Mouse (Mus musculus): ENCODE measurements at regions not wholly inside any gene's neighbourhood (a gene's known extent, or its start where the extent isn't known, plus 50 kb on each side); places are given as distances from the start of the nearest gene placed in this dataset.

GRCm38 (mm10) chr2:114812141-114812902 is 157.6 kb upstream of the Dph6 start:
- no peak for ATAC-seq (ENCODE audit: insufficient read depth, low FRiP score)
- no peaks in the 10 kb centered on the region for H3K27me3 ChIP-seq (ENCODE audit: control insufficient read depth, insufficient read depth, low read length)
- no peaks in the 10 kb centered on the region for H3K36me3 ChIP-seq (ENCODE audit: control insufficient read depth, insufficient read depth, low read length)
- H3K9ac ChIP-seq (ENCODE audit: low read length), result no peak overlapping the region
- H3K27ac ChIP-seq (ENCODE audit: low read length), result no peak overlapping the region
- no peaks in the 10 kb centered on the region for H3K9me3 ChIP-seq (replicated peaks; ENCODE audit: control insufficient read depth, low read length)
- H3K4me2 ChIP-seq (ENCODE audit: low read depth, low read length), result no peak overlapping the region
- no peaks in the 10 kb centered on the region for H3K4me1 ChIP-seq (ENCODE audit: control insufficient read depth, insufficient read depth, low read length)
- WGBS, result 53% methylated on average over 11 of the region's 11 CpGs
- H3K4me3 ChIP-seq (replicated peaks; ENCODE audit: low read length), result no peak overlapping the region

- Histone ChIP-seq H3K9me3 (replicated peaks; ENCODE audit: control insufficient read depth, low read length) (no peaks in the 10 kb centered on the region), H3K36me3 (ENCODE audit: control insufficient read depth, insufficient read depth, low read length) (no peaks in the 10 kb centered on the region), H3K4me2 (ENCODE audit: low read depth, low read length) (no peak overlapping the region), H3K27ac (ENCODE audit: low read length) (no peak overlapping the region), H3K4me1 (ENCODE audit: control insufficient read depth, insufficient read depth, low read length) (no peaks in the 10 kb centered on the region), H3K4me3 (replicated peaks; ENCODE audit: low read length) (no peak overlapping the region), H3K27me3 (ENCODE audit: control insufficient read depth, insufficient read depth, low read length) (no peaks in the 10 kb centered on the region), H3K9ac (ENCODE audit: low read length) (no peak overlapping the region)
- 49% methylated on average over 3 of the region's 3 CpGs for WGBS
- no peak for ATAC-seq (ENCODE audit: insufficient read depth, low FRiP score)
Measured at GRCm38 (mm10) chr2:114812903-114813290, 158.1 kb upstream of the Dph6 start.

- WGBS, result 53% methylated on average over 3 of the region's 3 CpGs
- Histone ChIP-seq H3K4me1 (ENCODE audit: control insufficient read depth, insufficient read depth, low read length) (no peaks in the 10 kb centered on the region), H3K4me2 (ENCODE audit: low read depth, low read length) (no peak overlapping the region), H3K27me3 (ENCODE audit: control insufficient read depth, insufficient read depth, low read length) (no peaks in the 10 kb centered on the region), H3K4me3 (replicated peaks; ENCODE audit: low read length) (no peak overlapping the region), H3K36me3 (ENCODE audit: control insufficient read depth, insufficient read depth, low read length) (no peaks in the 10 kb centered on the region), H3K9ac (ENCODE audit: low read length) (no peak overlapping the region), H3K9me3 (replicated peaks; ENCODE audit: control insufficient read depth, low read length) (no peaks in the 10 kb centered on the region), H3K27ac (ENCODE audit: low read length) (no peak overlapping the region)
- ATAC-seq (ENCODE audit: insufficient read depth, low FRiP score), result no peak
Measured at GRCm38 (mm10) chr2:114822657-114823056, 167.9 kb upstream of the Dph6 start.

GRCm38 (mm10) chr2:114828192-114828591 is 173.4 kb upstream of the Dph6 start:
- Histone ChIP-seq H3K9ac (ENCODE audit: low read length) (no peak overlapping the region), H3K4me3 (replicated peaks; ENCODE audit: low read length) (no peak overlapping the region), H3K27ac (ENCODE audit: low read length) (no peak overlapping the region), H3K9me3 (replicated peaks; ENCODE audit: control insufficient read depth, low read length) (no peaks in the 10 kb centered on the region), H3K36me3 (ENCODE audit: control insufficient read depth, insufficient read depth, low read length) (no peaks in the 10 kb centered on the region), H3K27me3 (ENCODE audit: control insufficient read depth, insufficient read depth, low read length) (no peaks in the 10 kb centered on the region), H3K4me1 (ENCODE audit: control insufficient read depth, insufficient read depth, low read length) (no peaks in the 10 kb centered on the region), H3K4me2 (ENCODE audit: low read depth, low read length) (no peak overlapping the region)
- no peak for ATAC-seq (ENCODE audit: insufficient read depth, low FRiP score)
- 81% methylated on average over 6 of the region's 6 CpGs for WGBS

- WGBS, result 7% methylated on average over 2 of the region's 2 CpGs
- 0 out of 2 replicates have a peak, but pooled peaks cover 4% of the 10 kb centered on the region for H3K4me1 ChIP-seq (ENCODE audit: control insufficient read depth, insufficient read depth, low read length)
- H3K27me3 ChIP-seq (ENCODE audit: control insufficient read depth, insufficient read depth, low read length), result no peaks in the 10 kb centered on the region
- no peak overlapping the region for H3K27ac ChIP-seq (ENCODE audit: low read length)
- H3K9ac ChIP-seq (ENCODE audit: low read length), result no peak overlapping the region
- ATAC-seq (ENCODE audit: insufficient read depth, low FRiP score), result no peak
- H3K4me3 ChIP-seq (replicated peaks; ENCODE audit: low read length), result no peak overlapping the region
- no peaks in the 10 kb centered on the region for H3K36me3 ChIP-seq (ENCODE audit: control insufficient read depth, insufficient read depth, low read length)
- H3K9me3 ChIP-seq (replicated peaks; ENCODE audit: control insufficient read depth, low read length), result no peaks in the 10 kb centered on the region
- H3K4me2 ChIP-seq (ENCODE audit: low read depth, low read length), result no peak overlapping the region
Measured at GRCm38 (mm10) chr2:114835694-114836093, 180.9 kb upstream of the Dph6 start.

- WGBS, result 75% methylated on average over 9 of the region's 9 CpGs
- Histone ChIP-seq H3K9me3 (replicated peaks; ENCODE audit: control insufficient read depth, low read length) (no peaks in the 10 kb centered on the region), H3K4me1 (ENCODE audit: control insufficient read depth, insufficient read depth, low read length) (no peaks in the 10 kb centered on the region), H3K4me2 (ENCODE audit: low read depth, low read length) (no peak overlapping the region), H3K36me3 (ENCODE audit: control insufficient read depth, insufficient read depth, low read length) (no peaks in the 10 kb centered on the region), H3K27me3 (ENCODE audit: control insufficient read depth, insufficient read depth, low read length) (no peaks in the 10 kb centered on the region), H3K9ac (ENCODE audit: low read length) (no peak overlapping the region), H3K27ac (ENCODE audit: low read length) (no peak overlapping the region), H3K4me3 (replicated peaks; ENCODE audit: low read length) (no peak overlapping the region)
- no peak for ATAC-seq (ENCODE audit: insufficient read depth, low FRiP score)
Measured at GRCm38 (mm10) chr2:114843696-114844388, 189.1 kb upstream of the Dph6 start.

- WGBS, result 77% methylated on average over 3 of the region's 3 CpGs
- no peak overlapping the region for H3K9ac ChIP-seq (ENCODE audit: low read length)
- H3K27me3 ChIP-seq (ENCODE audit: control insufficient read depth, insufficient read depth, low read length), result no peaks in the 10 kb centered on the region
- no peak for ATAC-seq (ENCODE audit: insufficient read depth, low FRiP score)
- no peak overlapping the region for H3K4me2 ChIP-seq (ENCODE audit: low read depth, low read length)
- H3K36me3 ChIP-seq (ENCODE audit: control insufficient read depth, insufficient read depth, low read length), result no peaks in the 10 kb centered on the region
- no peaks in the 10 kb centered on the region for H3K4me1 ChIP-seq (ENCODE audit: control insufficient read depth, insufficient read depth, low read length)
- H3K27ac ChIP-seq (ENCODE audit: low read length), result no peak overlapping the region
- H3K4me3 ChIP-seq (replicated peaks; ENCODE audit: low read length), result no peak overlapping the region
- H3K9me3 ChIP-seq (replicated peaks; ENCODE audit: control insufficient read depth, low read length), result no peaks in the 10 kb centered on the region
Measured at GRCm38 (mm10) chr2:114844389-114844771, 189.6 kb upstream of the Dph6 start.

- Histone ChIP-seq H3K4me3 (replicated peaks; ENCODE audit: low read length) (no peak overlapping the region), H3K9me3 (replicated peaks; ENCODE audit: control insufficient read depth, low read length) (no peaks in the 10 kb centered on the region), H3K27ac (ENCODE audit: low read length) (no peak overlapping the region), H3K27me3 (ENCODE audit: control insufficient read depth, insufficient read depth, low read length) (no peaks in the 10 kb centered on the region), H3K36me3 (ENCODE audit: control insufficient read depth, insufficient read depth, low read length) (no peaks in the 10 kb centered on the region), H3K4me1 (ENCODE audit: control insufficient read depth, insufficient read depth, low read length) (no peaks in the 10 kb centered on the region; the same call in 1 of the 2 replicates), H3K9ac (ENCODE audit: low read length) (no peak overlapping the region), H3K4me2 (ENCODE audit: low read depth, low read length) (no peak overlapping the region)
- 84% methylated on average over 5 of the region's 5 CpGs for WGBS
- no peak for ATAC-seq (ENCODE audit: insufficient read depth, low FRiP score)
Measured at GRCm38 (mm10) chr2:114848439-114848838, 193.7 kb upstream of the Dph6 start.

GRCm38 (mm10) chr2:114848914-114849313 is 194.2 kb upstream of the Dph6 start:
- no peaks in the 10 kb centered on the region for H3K27me3 ChIP-seq (ENCODE audit: control insufficient read depth, insufficient read depth, low read length)
- ATAC-seq (ENCODE audit: insufficient read depth, low FRiP score), result no peak

More at GRCm38 (mm10) chr2:114848914-114849313, 194.2 kb upstream of the Dph6 start:
- WGBS, result 66% methylated on average over 2 of the region's 2 CpGs
- Histone ChIP-seq H3K36me3 (ENCODE audit: control insufficient read depth, insufficient read depth, low read length) (no peaks in the 10 kb centered on the region), H3K27ac (ENCODE audit: low read length) (no peak overlapping the region), H3K4me1 (ENCODE audit: control insufficient read depth, insufficient read depth, low read length) (no peaks in the 10 kb centered on the region; the same call in 1 of the 2 replicates), H3K9ac (ENCODE audit: low read length) (no peak overlapping the region), H3K9me3 (replicated peaks; ENCODE audit: control insufficient read depth, low read length) (no peaks in the 10 kb centered on the region), H3K4me2 (ENCODE audit: low read depth, low read length) (no peak overlapping the region), H3K4me3 (replicated peaks; ENCODE audit: low read length) (no peak overlapping the region)

Data from stomach, embryonic 16.5 days (tissue).